Mouse (Mus musculus) leukemia stem cell, adult 10-12 weeks (primary cell): Measurements from ENCODE around the gene Aipl1. TPM values are rescaled to one million over a fixed set of nuclear protein-coding genes. Genes with fewer than 3 reads are reported as not detected.

ENCODE experiments used
- polyA plus RNA-seq: library from polyadenylated mRNA; stranded (reverse); fragments of >175 nt; gene quantifications from 2 replicates; pipeline ENCODE4 v1.2.3, GENCODE M21; 2012; ENCODE audit warnings: low replicate concordance

Aipl1 gene
- not detected in 2 replicates for polyA plus RNA-seq

DNA sequence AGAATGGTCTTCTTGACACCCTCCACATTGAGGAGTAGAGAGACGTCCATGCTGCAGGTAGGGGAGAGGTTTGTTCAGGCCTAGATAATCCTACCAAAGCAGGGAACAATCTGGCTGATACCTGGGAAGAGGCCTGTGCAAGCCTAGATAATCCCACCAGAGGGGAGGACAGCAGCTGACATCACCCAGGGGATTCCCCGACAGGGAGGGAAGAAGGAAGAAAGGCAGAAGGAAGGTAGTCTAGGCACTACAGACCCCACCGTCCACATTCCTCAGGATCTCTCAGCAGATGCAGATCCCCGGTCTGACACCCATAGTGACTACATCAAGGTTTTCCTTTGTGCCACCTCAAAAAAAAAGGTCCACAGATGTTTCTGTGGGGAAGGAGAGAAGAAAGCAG lies at the start of gene Aipl1:
TSS of gene Aipl1 (minus strand) at position 101 of the 400 bp plus-strand sequence.

GRCm38 (mm10) chr11:72041768-72042607 lies 4.7 kb upstream of the Aipl1 start, which contains the start of gene Pimreg:
Pimreg (plus strand) TSS chr11:72042032.

Other genes starting within 250 kb of the Aipl1 start
- gene Pimreg, start 4.5 kb upstream of the Aipl1 start, polyA plus RNA-seq = 0.46 and 1.1 TPM in 2 replicates
- 0.18 and 0.23 TPM in 2 replicates for gene Pitpnm3, start 98.3 kb upstream of the Aipl1 start, polyA plus RNA-seq
- gene Gm43951, start 169.3 kb upstream of the Aipl1 start, polyA plus RNA-seq = 0.15 TPM in 1 of 2 replicates, not detected in the other
- gene 4933427D14Rik, start 169.9 kb upstream of the Aipl1 start, polyA plus RNA-seq = 1.2 and 2.0 TPM in 2 replicates
- 20.2 and 31.3 TPM in 2 replicates for gene Txndc17, start 170.0 kb upstream of the Aipl1 start, polyA plus RNA-seq
- 1.2 TPM in 1 of 2 replicates, not detected in the other for gene Med31, start 178.1 kb upstream of the Aipl1 start, polyA plus RNA-seq
- not detected in 2 replicates for gene Slc13a5, start 229.7 kb upstream of the Aipl1 start, polyA plus RNA-seq